In genomic region chr5:36917245-36917644, GRCm38 (mm10) we compare ENCODE assay signal across 30 mouse cellular contexts. TPM values are rescaled to one million over a fixed set of nuclear protein-coding genes. Genes with fewer than 3 reads are reported as not detected.
"Had no signal": no experiment of that assay in that cellular context is flagged by ENCODE, and none has a peak within 500 bp of the region (broad histone marks: within the 10 kb centered on the region; RNA-seq: fewer than 3 reads in every experiment).

No protein-coding gene starts in this region.

- ATAC-seq: inflammation-experienced regulatory T-cells, adult 6 months; intestine, embryonic 15.5 days; intestine, postnatal 0 days; liver, postnatal 0 days had no signal

- H3K4me2 ChIP-seq: heart, embryonic 12.5 days; hindbrain, embryonic 13.5 days; hindbrain, embryonic 15.5 days; intestine, embryonic 15.5 days; limb, embryonic 12.5 days; liver, embryonic 11.5 days; liver, embryonic 13.5 days; liver, embryonic 15.5 days had no signal

- H3K27ac ChIP-seq: gastrocnemius, adult 2 months; heart, embryonic 10.5 days; hindbrain, embryonic 10.5 days; hindbrain, embryonic 13.5 days; hindbrain, embryonic 15.5 days; intestine, embryonic 15.5 days; left cerebral cortex, adult 2 months; limb, embryonic 10.5 days; limb, embryonic 12.5 days; liver, embryonic 13.5 days; liver, embryonic 15.5 days had no signal

- H3K27me3 ChIP-seq: hindbrain, embryonic 13.5 days; hindbrain, embryonic 15.5 days; liver, embryonic 13.5 days; liver, embryonic 15.5 days had no signal

- H3K9ac ChIP-seq: heart, embryonic 12.5 days; hindbrain, embryonic 13.5 days; hindbrain, embryonic 15.5 days; intestine, embryonic 15.5 days; limb, embryonic 12.5 days; liver, embryonic 13.5 days; liver, embryonic 15.5 days; liver, postnatal 0 days had no signal

- DNase-seq: gastrocnemius, postnatal 25 days; heart, adult 18-20 months; heart, postnatal 10 days; heart, postnatal 4 days; kidney, adult 18-20 months; kidney, adult 8-10 months; kidney, postnatal 10 days; kidney, postnatal 25 days; kidney, postnatal 4 days; liver; liver, embryonic 13.5 days; liver, postnatal 0 days had no signal

- H3K4me1 ChIP-seq: heart, embryonic 12.5 days; intestine, embryonic 15.5 days; liver, embryonic 13.5 days; liver, embryonic 15.5 days had no signal

- H3K9me3 ChIP-seq: heart, embryonic 10.5 days; heart, embryonic 12.5 days; hindbrain, embryonic 10.5 days; hindbrain, embryonic 13.5 days; hindbrain, embryonic 15.5 days; intestine, embryonic 15.5 days; limb, embryonic 10.5 days; limb, embryonic 12.5 days; liver, embryonic 13.5 days; liver, embryonic 15.5 days had no signal

- H3K36me3 ChIP-seq: heart, embryonic 10.5 days; heart, embryonic 12.5 days; hindbrain, embryonic 10.5 days; hindbrain, embryonic 13.5 days; hindbrain, embryonic 15.5 days; intestine, embryonic 15.5 days; limb, embryonic 10.5 days; limb, embryonic 12.5 days; liver, embryonic 13.5 days; liver, embryonic 15.5 days had no signal

- H3K4me3 ChIP-seq: gastrocnemius, adult 2 months; heart, embryonic 10.5 days; heart, embryonic 12.5 days; hindbrain, embryonic 10.5 days; hindbrain, embryonic 13.5 days; hindbrain, embryonic 15.5 days; intestine, embryonic 15.5 days; left cerebral cortex, adult 2 months; limb, embryonic 10.5 days; limb, embryonic 12.5 days; liver, embryonic 13.5 days; liver, embryonic 15.5 days had no signal

RNA-seq across cellular contexts. Expression of gene Ppp2r2c, which starts 48.9 kb away (rescaled TPM):
- total RNA-seq: granulocyte monocyte progenitor cell, adult 5-6 weeks had no signal
- polyA plus RNA-seq: heart, embryonic 14.5 days; kidney, embryonic 14.5 days; kidney, embryonic 16.5 days; liver, embryonic 15.5 days; liver, postnatal 0 days had no signal
